Mouse (Mus musculus) testis, postnatal 10 days (tissue): ENCODE measurements at regions not wholly inside any gene's neighbourhood (a gene's known extent, or its start where the extent isn't known, plus 50 kb on each side); places are given as distances from the start of the nearest gene placed in this dataset.

Source experiments
- DNase-seq: peaks from one replicate; pipeline ENCODE4 v3.0.0; 2021; ENCODE audit warnings: low spot score

- no peak for DNase-seq
Measured at GRCm38 (mm10) chr15:59138393-59139107, 249.5 kb downstream of the Gm49356 start.

- DNase-seq = no peak
Measured at GRCm38 (mm10) chr15:59141621-59142020, 252.5 kb downstream of the Gm49356 start.

DNA sequence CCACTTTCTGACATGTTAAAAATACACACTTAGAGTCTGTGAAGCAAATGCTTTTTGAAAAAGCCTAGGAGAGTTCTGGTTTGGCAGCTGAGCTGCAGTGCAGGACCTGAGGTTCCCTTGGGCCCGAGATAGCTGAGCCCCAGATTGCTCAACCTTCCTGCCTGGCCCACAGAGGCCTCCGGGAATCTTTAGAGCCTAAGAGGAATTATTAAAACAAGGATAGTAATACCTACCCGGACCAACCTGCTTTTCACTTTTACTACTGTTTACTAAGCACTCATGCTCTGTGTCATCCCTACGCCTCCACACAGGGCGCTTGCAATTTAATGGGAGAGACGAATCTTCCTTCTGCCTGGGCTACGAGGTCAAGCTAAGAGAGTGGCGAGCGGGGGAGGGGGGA lies 253.4 kb downstream of the Gm49356 start:
- no peak for DNase-seq

GRCm38 (mm10) chr15:59143891-59144290 lies 254.8 kb downstream of the Gm49356 start:
- no peak for DNase-seq

GRCm38 (mm10) chr15:59145679-59146078 lies 256.6 kb downstream of the Gm49356 start:
- no peak for DNase-seq

GRCm38 (mm10) chr15:59146111-59146510 lies 257.0 kb downstream of the Gm49356 start:
- DNase-seq = no peak

GRCm38 (mm10) chr15:59146586-59147085 lies 257.5 kb downstream of the Gm49356 start:
- no peak for DNase-seq

- DNase-seq = no peak
Measured at GRCm38 (mm10) chr15:59148531-59148930, 259.4 kb downstream of the Gm49356 start.

GRCm38 (mm10) chr15:59151506-59151905 lies 262.4 kb downstream of the Gm49356 start:
- DNase-seq = no peak

DNA sequence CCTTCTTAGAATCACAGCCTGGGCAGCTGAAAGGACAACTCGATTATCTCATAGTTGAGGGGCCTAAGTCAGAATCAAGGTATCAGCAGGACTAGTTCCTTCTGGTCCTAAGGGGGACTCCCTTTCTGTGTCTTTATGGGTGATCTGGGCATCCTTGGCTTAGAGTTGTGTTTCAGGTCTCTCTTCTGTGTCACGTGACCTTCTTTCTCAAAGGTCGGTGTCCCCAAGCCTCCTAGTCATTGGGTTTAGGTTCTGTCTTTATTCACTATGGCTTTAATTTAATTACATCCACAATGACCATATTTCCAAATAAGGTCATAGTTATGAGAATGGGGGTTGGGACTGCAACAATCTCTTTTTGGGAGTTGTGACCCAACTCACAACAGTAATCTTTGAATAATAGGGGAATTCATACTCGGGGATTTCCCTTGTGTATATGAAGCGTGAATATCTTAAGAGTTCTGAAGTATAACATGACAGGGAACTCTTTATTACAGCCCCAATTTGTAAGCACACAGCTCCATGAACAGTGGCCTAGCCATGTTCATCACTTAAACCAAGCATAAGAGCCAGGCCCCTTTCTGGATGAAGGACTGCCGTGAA lies 263.8 kb downstream of the Gm49356 start:
- DNase-seq = no peak

DNA sequence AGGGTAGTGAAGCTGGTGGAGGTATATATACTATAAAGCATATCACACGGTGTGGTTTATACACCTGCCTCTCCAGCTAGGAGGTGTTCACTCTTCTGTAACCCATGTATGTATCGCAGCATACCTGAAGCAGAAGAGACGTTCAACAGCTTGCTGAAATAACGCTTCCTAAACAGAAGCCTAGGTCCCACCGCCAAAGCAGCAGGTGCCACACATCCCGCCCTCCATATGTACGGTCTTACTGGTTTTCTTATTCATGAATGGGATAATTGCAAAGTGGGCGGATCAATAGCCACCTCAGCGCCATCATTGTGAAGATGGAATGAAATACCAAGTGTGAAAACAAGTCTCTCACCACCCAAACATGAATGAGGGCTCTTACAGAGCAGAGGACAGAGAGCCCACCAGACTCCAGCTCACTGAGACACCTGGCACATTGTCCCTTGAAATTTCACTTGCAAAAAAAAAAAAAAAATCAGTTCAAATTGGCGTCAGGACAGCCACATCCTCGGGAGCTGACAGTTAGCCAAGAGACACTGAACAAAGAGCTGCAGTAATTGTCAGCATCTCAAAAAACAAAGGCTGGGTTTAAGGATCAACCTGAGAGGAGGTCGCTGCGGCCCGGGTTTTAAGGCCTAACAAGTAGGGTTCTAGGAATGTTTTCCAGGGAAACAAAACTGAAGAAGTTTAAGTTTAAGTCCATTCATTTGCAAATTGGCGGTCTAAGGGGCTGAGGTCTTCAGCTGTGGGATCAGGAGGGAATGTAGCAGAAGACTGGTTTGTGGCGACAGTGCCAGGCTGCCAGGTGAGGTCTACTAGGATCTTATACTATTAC lies 264.5 kb downstream of the Gm49356 start:
- no peak for DNase-seq

GRCm38 (mm10) chr15:59154407-59155288 lies 265.6 kb downstream of the Gm49356 start:
- DNase-seq = no peak

DNA sequence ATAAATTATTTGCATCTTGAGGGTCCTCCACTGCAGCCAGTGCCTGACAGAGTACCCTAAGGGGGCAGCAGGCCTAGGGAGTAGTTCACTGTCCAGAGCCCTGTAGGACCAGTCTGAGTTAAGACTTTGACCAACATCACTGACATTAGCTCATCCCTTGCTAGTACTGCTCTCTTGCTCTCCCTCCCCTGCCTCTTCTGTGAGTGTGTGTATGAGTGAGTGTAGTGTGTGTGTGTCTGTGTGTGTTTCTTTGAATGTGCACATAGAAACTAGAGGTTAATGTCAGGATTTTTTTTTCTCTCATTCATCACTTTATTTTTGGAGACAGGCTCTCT lies 266.2 kb downstream of the Gm49356 start:
- no peak for DNase-seq

DNA sequence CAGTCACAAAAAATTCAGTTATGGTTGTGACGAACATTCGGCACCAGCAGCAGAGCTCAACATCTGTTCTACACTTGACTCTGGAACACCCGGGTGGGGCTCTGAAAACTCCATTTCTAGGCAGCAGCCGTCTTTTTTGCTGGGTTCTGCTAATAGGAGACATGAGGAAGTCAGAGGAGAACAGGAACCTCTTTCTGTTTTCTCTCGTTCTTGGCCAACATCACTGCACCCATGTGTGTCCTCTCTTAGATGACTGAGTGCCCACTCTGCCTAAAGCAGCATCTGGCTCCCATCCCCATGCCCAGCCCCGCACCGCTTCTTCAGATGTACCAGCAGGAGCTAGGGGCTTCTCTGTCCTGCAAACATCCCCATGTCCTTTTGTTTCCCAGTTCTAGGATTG lies 267.2 kb downstream of the Gm49356 start:
- DNase-seq = no peak

DNA sequence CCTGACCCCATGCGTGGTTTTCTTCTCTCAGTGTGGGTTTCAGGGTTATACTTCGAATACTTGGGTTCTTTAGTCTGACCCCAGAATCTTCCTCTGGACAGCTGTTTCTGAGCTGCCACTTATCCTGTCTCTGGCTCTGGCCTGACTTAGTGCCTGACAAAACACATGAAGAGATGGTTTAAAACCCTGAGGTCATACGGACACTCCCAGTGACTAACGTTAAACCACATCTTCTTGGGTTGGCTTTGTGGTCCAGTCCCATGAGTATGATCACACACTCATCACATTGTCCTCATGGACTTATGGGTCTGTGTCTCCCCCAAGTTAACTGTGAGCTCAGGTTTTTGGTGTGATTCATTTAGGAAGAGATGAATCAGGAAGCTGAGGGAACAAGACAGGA lies 269.7 kb downstream of the Gm49356 start:
- no peak for DNase-seq

- DNase-seq = no peak
Measured at GRCm38 (mm10) chr15:59160931-59161920, 272.1 kb downstream of the Gm49356 start.

DNA sequence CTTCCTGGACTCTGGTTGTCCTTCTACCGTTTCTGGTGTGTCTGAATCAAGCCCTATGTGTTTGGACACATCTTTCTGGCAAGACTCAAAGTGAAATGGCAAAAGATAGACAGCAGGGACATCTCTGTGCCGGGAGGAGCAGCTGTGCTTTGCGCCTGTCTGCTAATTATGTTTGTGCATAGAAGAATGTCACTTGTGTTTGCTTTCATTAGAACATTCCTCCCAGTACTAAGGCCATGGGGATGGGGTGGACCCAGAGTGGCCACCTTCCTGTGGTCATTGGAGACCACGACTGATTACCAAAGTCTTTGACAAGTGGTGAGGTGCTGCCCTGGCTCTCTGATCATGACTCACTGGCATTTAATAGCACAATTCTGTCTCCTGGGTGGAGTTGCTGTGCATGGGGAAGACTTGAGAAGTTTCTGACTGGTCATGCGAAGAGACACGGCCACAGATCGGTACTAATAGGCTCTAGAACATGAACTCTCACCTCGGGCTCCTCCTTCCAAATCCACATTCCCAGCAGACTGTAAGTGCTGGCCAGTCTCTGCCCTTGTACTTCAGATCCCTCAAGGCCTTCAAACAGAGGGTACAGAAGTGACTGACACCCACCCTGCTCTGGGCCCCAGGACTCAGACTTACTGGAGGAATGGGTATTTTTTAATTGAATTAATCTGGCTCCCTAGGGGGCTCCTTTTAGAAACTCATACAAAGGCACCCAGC lies 279.0 kb downstream of the Gm49356 start:
- DNase-seq = no peak

- no peak for DNase-seq
Measured at GRCm38 (mm10) chr15:59168660-59169170, 279.6 kb downstream of the Gm49356 start.

- no peak for DNase-seq
Measured at GRCm38 (mm10) chr15:59169237-59169797, 280.2 kb downstream of the Gm49356 start.
